Comparison of ENCODE assay signal across 7 mouse cellular contexts in the genomic region with DNA sequence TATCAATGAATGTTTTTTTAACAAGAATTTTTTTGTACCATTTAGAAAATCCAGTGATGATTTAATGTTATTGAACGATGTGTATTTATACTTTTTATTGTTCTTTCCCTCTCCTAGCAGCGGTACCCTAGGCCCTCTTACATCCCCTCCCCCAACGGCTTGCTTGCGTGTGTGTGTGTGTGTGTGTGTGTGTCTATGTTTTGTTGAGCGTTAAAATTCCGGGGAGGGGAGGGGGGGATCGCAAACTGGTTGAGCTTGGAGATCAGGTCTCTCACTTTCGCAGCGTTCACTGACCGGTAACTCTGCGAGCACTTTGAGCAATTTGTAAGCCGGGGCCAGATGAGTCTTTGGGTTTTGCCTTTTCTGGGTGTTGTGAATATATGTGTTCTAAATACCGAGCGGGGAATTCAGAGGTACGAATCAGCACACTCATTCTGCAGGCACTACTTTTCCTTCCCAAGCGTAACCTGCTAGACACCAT. TPM values are rescaled to one million over a fixed set of nuclear protein-coding genes. Genes with fewer than 3 reads are reported as not detected.
A peak's percentile ranks its signal among the peaks of the same experiment; 100 is the strongest.
DNase-seq lines count a peak whose midpoint lies in the region; ATAC-seq lines count a peak whose summit lies in the region.

No protein-coding gene starts in this region.

- H3K27me3 ChIP-seq in lung, embryonic 15.5 days = no peaks in the 10 kb centered on the region
- H3K27me3 ChIP-seq in embryonic facial prominence, embryonic 15.5 days = no peaks in the 10 kb centered on the region
- peaks cover 7% of the 10 kb centered on the region for H3K27me3 ChIP-seq in limb, embryonic 12.5 days

- H3K27ac ChIP-seq in lung, embryonic 15.5 days = peak overlapping the region; percentile 90
- peak overlapping the region; percentile 96 for H3K27ac ChIP-seq in embryonic facial prominence, embryonic 15.5 days (replicated peaks)
- peak overlapping the region; percentile 95 for H3K27ac ChIP-seq in limb, embryonic 12.5 days

- H3K9me3 ChIP-seq in lung, embryonic 15.5 days = no peaks in the 10 kb centered on the region
- no peaks in the 10 kb centered on the region for H3K9me3 ChIP-seq in embryonic facial prominence, embryonic 15.5 days (replicated peaks)
- no peaks in the 10 kb centered on the region for H3K9me3 ChIP-seq in limb, embryonic 12.5 days

- peak overlapping the region; percentile 82 for H3K4me2 ChIP-seq in lung, embryonic 15.5 days
- H3K4me2 ChIP-seq in embryonic facial prominence, embryonic 15.5 days (replicated peaks) = peak overlapping the region; percentile 74
- H3K4me2 ChIP-seq in limb, embryonic 12.5 days = peak overlapping the region; percentile 70

- peaks cover 6% of the 10 kb centered on the region; the same call in 1 of the 2 replicates for H3K4me1 ChIP-seq in lung, embryonic 15.5 days
- peaks cover 11% of the 10 kb centered on the region; the same call in 1 of the 2 replicates for H3K4me1 ChIP-seq in embryonic facial prominence, embryonic 15.5 days
- H3K4me1 ChIP-seq in limb, embryonic 12.5 days (replicated peaks) = peaks cover 8% of the 10 kb centered on the region

- peak overlapping the region; percentile 74 for H3K4me3 ChIP-seq in lung, embryonic 15.5 days
- peak overlapping the region; percentile 89 for H3K4me3 ChIP-seq in embryonic facial prominence, embryonic 15.5 days (replicated peaks)
- peak overlapping the region; percentile 78 for H3K4me3 ChIP-seq in limb, embryonic 12.5 days (replicated peaks)

- no peak for DNase-seq in lung, postnatal 4 days
- peak; percentile 11 for DNase-seq in retina, postnatal 7 days (ENCODE audit: low read depth, low spot score)
- DNase-seq in gastrocnemius, postnatal 25 days = no peak

- H3K9ac ChIP-seq in lung, embryonic 15.5 days = peak overlapping the region; percentile 68
- peak overlapping the region; percentile 82; the same call in 1 of the 2 replicates for H3K9ac ChIP-seq in embryonic facial prominence, embryonic 15.5 days
- H3K9ac ChIP-seq in limb, embryonic 12.5 days (replicated peaks) = peak overlapping the region; percentile 82

- no peak for ATAC-seq in lung, embryonic 15.5 days (ENCODE audit: borderline replicate concordance, extremely low read depth, low FRiP score, low TSS enrichment)
- no peak for ATAC-seq in embryonic facial prominence, embryonic 15.5 days (ENCODE audit: insufficient number of reproducible peaks, low FRiP score, low TSS enrichment, low read depth)
- no peak for ATAC-seq in limb, embryonic 12.5 days (ENCODE audit: insufficient number of reproducible peaks, insufficient read depth, low FRiP score, low TSS enrichment, low read depth)
- no peak for ATAC-seq in megakaryocyte-erythroid progenitor cell, adult 5-6 weeks (replicated peaks; ENCODE audit: low FRiP score, low TSS enrichment, poor library complexity, severe bottlenecking)

- H3K36me3 ChIP-seq in lung, embryonic 15.5 days = no peaks in the 10 kb centered on the region
- H3K36me3 ChIP-seq in embryonic facial prominence, embryonic 15.5 days = no peaks in the 10 kb centered on the region
- peaks cover 9% of the 10 kb centered on the region for H3K36me3 ChIP-seq in limb, embryonic 12.5 days

- WGBS in lung, embryonic 15.5 days = under 1% methylated on average over 14 of the region's 16 CpGs
- WGBS in embryonic facial prominence, embryonic 15.5 days = under 1% methylated on average over 16 of the region's 16 CpGs
- 0% methylated on average over 14 of the region's 16 CpGs for WGBS in limb, embryonic 12.5 days

RNA-seq across cellular contexts. Expression of a gene that starts 1.3 kb away (rescaled TPM):
- 16.2 and 19.1 TPM in 2 replicates for polyA plus RNA-seq in lung, embryonic 15.5 days (2015; fragmentation: Nextera tagmentation; extraction: Ambion mirVana)
- polyA plus RNA-seq in embryonic facial prominence, embryonic 15.5 days (2015; fragmentation: Nextera tagmentation; extraction: Ambion mirVana) = 24.2 and 24.8 TPM in 2 replicates
- polyA plus RNA-seq in limb, embryonic 12.5 days (2016; fragmentation: Nextera tagmentation; extraction: Ambion mirVana) = 23.7 and 24.1 TPM in 2 replicates
- 1 to 10 TPM; 5.4 to 5.5 TPM for total RNA-seq in gastrocnemius, postnatal 25 days (2021)
- total RNA-seq in megakaryocyte-erythroid progenitor cell, adult 5-6 weeks (2014; fragmentation: Nextera tagmentation) = not detected in 2 replicates
- 0.09 TPM in 1 of 2 replicates, not detected in the other for total RNA-seq in megakaryocyte-erythroid progenitor cell, adult 5-6 weeks (2017)
